Mouse (Mus musculus): ENCODE measurements around the gene Pard3b.

The Pard3b gene

DNA sequence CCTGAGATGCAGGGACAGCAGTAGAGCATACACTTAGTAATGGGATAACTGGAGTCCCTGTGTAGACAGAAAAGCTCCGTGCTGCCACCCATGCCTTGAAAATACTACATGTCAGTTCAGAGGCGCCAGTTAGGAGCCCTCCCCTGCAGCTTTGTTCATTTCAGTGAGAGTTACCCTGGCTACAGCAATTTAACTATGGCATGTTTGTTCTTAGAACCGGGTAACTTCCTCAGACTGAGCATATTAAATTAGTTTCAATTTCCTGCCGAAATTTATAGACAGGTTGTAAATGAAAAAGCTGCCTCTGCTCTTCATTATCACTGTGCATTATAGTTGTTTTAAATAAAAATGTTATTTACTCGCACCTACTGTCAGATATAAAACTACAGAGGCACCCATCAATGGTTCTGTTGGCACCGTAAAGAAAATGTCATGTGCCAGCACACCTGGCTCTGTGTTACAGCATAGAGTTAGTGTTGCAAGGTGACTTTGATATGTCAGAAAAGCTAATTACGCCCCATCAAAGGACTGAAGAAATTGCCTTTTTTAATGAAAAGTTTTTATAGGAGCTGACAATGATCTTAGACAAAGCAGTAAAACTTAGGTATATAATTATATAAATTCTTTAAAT is 289.6 kb downstream of the Pard3b start:
- DNase-seq (ENCODE audit: low spot score), result no peak

GRCm38 (mm10) chr1:61933574-61933973 is 294.9 kb downstream of the Pard3b start:
- no peak for DNase-seq (ENCODE audit: low spot score)

- DNase-seq (ENCODE audit: low spot score), result no peak
These were observed 296.1 kb downstream of the Pard3b start for GRCm38 (mm10) chr1:61934760-61935159.

DNA sequence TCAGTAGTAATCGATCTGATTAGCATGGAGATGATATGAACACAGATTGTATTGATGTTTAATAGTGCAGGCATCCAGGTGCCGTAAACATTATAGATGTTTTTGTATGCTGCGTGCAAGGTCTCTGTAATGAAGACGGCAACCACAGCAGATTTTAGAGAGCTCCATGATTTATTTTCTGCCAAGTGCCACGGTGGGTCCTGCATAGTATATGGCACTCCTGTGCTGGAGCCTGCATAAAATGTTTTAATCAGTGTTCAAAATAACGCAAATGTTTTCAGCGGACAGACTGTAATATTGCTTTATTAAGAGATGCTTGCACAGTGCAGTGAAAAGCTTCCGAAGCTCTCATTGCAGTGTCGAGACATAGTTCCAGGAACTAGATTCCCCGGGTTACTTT is 301.3 kb downstream of the Pard3b start:
- no peak for DNase-seq (ENCODE audit: low spot score)

DNA sequence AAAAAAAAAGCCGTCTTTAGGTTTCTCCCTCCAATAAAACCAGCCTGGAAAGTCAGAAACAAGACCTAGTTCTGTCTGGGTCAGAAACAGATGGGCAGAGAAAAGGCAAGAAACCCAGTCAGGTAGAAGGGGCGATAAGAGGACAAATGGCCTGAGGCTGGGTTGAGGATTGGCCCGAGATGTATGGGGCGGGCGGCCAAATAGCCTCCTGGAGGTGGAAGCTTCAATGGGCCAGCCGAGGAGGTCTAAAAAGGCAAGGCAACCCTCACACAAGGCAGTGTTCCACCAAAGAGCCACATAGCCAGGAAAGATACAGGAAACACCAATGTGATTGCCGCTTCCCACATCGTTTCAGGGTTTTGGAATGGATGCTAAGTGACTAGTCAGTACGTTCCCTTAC is 322.9 kb downstream of the Pard3b start:
- DNase-seq (ENCODE audit: low spot score), result no peak

DNA sequence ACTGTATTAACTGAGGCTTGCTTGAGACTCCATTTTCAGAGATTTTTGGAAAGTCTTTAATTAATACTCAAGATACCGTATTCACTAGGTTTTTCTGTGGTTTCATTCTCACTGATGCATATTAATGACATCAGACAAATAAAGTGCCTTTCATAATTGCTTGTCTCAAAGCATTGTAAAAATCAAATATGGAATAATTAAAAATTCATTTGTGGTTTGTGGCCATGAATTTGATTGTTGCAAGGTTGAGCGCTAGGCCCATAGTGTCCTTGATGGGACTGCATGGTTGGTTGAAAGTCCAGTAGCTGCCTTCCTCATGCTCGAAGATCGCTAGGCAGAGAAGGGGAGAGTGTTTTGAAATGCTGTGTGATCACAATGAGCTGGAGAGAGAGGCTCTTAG is 323.9 kb downstream of the Pard3b start:
- DNase-seq (ENCODE audit: low spot score), result no peak

- DNase-seq (ENCODE audit: low spot score), result no peak
These were observed 328.5 kb downstream of the Pard3b start for GRCm38 (mm10) chr1:61967124-61967523.

DNA sequence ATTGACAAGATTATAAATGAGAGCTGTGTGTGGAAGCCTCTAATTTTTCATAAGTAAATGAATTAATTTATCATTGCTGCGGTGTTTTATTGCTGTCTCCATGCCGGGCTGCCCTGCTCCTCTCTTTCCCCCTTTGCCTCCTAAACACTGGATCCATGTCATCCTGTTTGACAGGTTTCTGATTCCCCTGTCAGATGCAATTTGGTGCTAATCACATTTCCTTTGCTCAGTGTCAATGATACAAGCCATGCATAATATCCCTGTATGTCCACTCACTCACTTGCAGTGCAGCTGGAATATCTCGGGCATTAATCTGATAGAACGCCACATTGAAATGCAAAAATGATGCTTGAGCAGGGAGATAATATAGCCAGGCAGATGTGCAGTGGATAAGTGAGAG is 329.2 kb downstream of the Pard3b start:
- no peak for DNase-seq (ENCODE audit: low spot score)

DNA sequence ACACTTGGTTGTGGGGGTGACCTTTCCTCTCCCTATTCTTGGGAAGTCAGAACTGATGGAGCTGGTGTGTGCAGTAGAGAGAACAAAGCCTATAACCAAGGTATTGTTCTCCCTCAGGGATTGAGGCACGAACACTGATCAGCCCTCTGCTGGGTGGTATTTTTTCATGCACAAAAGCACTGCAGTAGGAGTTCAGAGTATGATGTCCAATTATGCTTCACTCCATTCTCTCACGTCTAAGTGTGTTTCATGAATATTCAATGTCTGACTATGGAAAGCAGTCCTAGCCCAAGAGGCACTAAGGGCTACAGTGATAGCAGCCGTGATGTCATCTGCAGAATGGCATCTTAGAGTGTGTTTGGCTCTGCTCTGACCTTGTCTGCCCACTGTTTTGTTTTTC is 359.1 kb downstream of the Pard3b start:
- no peak for DNase-seq (ENCODE audit: low spot score)

- DNase-seq (ENCODE audit: low spot score), result no peak
These were observed 370.2 kb downstream of the Pard3b start for GRCm38 (mm10) chr1:62008811-62009210.

- no peak for DNase-seq (ENCODE audit: low spot score)
These were observed 373.1 kb downstream of the Pard3b start for GRCm38 (mm10) chr1:62011712-62012111.

- no peak for DNase-seq (ENCODE audit: low spot score)
These were observed 378.1 kb downstream of the Pard3b start for GRCm38 (mm10) chr1:62016536-62017300.

DNA sequence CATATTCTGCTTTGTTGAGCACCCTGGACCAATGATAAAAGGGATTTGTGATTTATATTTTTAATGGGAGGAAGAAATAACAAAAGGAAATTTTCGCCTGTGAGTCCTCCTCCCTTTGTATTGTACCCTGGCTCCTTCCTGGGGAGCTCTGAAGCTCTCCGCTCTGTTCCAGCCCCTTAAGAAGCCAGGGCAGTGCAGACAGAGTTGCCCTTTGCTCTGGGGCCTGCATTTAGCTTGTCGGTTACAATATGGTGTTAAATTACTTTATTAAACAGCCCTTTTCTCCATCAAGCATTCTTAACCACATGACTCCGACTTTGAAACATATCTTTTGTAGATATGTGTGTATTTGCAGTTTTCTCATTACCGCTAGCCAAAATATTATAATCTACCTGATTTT is 379.7 kb downstream of the Pard3b start:
- DNase-seq (ENCODE audit: low spot score), result no peak

DNA sequence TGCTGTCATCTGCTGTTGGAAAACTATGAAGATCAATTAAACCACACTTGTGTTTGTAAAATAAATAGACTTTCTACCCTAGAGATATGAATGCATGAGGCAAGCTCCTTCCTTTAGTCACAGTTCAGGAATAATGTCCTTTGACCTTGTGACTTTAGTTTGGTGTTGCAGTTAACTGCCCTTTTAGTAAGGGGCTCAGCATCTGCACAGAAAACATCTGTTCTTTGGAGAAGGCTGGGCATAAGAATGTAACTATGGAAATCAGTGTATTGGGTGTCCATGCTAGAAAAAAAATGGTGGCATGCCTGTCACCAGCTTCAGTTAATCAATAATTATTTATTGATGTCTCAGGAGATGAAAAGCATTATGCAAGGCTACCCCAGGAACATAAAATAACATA is 381.1 kb downstream of the Pard3b start:
- DNase-seq (ENCODE audit: low spot score), result no peak

DNA sequence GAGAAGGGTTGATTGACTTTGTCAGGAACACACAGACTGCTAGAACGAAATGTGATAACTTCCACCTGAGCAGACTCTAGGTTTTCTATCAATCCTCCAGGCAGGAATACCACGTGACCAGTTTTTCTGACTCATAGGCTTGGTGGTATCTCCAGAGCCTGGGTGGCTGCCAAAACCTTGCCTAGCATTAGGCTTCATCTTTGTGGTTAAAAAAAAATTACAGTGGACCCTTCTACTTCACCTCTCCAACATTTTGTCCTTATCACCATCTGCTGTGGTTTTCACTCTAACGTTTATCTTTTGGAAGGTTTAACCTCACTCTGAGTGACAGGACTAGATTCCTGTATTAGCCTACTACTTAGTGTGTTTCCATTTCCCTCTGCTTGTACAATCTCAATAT is 403.1 kb downstream of the Pard3b start:
- DNase-seq (ENCODE audit: low spot score), result no peak

DNA sequence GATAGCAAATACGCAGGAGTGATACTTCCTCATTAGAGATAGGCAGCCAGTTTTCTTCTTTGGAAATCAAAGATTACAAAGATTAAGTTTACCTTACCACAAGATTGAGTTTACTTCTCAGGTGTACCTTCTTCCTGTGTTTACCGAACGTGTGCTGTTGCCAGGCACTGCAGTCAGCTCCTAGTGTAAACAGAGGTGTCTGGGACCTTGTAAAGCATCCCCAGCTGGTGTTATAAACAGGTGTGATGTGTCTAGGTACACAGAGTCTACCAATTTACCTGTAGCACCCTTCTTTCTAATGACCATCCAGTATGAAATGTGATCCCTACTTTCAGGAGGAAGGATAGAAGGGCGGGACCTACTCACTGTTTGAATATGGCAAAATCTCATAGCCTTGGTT is 410.0 kb downstream of the Pard3b start:
- DNase-seq (ENCODE audit: low spot score), result no peak

DNA sequence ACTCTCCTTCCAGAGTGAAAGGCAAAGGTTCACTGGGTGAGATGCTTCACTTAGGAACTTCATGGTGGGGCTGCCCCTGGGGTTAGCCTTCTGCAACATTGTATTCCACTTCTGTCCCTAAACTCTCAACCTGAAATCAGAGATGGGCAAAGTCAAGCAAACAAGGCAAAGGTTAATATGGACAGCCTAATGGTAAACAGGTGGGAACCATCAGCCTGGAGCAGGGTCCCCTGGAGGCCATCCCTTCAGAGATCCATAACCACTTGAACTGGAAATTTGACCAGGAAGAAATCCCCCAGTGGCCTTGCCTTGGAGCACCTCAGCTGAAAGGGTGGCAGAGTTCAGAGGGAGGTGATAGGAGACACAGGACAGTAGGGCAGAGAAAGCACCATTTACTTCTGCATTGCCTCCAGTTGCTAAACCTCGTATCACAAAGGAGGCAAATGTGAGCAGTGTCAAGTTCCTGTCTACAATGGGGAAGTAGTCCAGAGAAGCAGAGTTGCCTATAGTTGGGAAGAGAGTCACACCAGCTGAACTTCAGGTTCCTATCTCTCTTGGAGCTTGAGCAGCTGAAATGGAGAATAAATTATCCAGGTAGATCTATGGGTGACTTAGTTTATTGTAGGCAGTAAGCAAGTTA is 412.7 kb downstream of the Pard3b start:
- no peak for DNase-seq (ENCODE audit: low spot score)

- no peak for DNase-seq (ENCODE audit: low spot score)
These were observed 414.6 kb downstream of the Pard3b start for GRCm38 (mm10) chr1:62053167-62053638.

DNA sequence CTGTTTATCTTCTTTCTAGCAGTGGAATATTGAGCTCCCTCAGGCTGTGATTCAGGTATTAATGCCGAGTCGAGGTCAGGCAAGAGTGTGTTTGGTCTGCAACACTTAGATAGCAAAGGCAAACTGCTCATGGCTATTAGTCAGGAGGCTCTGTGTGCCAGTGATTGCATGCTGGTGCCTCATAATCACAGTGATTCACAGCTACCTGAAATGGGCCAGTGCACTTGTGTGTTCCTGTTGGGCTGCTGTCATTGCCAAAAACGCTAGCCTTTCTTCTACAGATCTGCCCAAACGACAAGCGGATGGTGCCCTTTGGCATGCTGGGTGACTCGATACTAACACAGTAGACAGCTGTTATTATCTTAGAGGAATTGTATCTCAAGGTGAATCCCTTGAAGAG is 416.7 kb downstream of the Pard3b start:
- no peak for DNase-seq (ENCODE audit: low spot score)

DNA sequence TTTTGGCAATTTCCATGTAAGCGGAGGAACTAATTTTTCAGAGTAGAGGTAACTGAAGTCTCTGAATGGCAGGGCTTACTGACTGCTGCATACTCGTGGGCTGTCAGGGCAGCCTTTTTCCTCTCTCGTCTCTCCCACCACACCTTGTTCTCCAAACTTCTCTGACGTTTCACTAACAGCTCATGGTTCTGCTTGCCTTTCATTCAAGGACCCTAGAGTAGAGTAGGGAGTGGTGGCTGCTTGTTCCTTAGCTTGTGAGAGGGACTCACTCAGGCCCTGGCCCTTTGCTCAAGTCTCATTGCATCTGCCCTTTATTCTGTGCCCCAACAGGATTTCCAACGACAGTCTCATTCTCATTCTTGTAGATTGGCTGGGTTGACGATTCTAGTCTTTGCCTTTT is 432.0 kb downstream of the Pard3b start:
- no peak for DNase-seq (ENCODE audit: low spot score)

GRCm38 (mm10) chr1:62071139-62071538 is 432.5 kb downstream of the Pard3b start:
- no peak for DNase-seq (ENCODE audit: low spot score)

DNA sequence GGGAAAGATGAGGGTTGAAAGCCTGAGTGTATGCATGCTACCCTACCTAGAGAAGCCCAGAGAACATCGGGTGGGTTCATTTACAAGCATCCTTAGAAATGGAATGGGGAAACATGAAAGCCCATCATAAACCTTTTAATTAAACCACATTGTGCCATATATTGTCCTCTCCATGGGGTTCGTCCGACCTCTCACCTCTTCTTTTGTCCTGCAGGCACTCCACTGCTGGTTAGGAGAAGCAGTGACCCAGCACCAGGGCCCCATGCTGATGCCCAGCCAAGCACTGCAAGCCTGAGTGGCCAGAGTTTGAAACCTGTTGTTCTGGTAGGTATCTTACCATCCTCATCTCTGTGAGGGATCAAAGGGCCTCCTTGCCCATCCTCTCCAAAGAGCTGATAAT is 437.5 kb downstream of the Pard3b start:
- DNase-seq (ENCODE audit: low spot score), result no peak

GRCm38 (mm10) chr1:62081129-62081528 is 442.5 kb downstream of the Pard3b start:
- no peak for DNase-seq (ENCODE audit: low spot score)
